Mouse (Mus musculus) lung, adult 2 months (tissue): ENCODE results near the gene Trim26.

Source experiments
- CTCF ChIP-seq: fragments of 200-500 bp; IDR thresholded peaks from 2 replicates; pipeline ENCODE4 v1.5.1; 2011; ENCODE audit warnings: mild to moderate bottlenecking, low read length, control low read depth; ENCODE audit not compliant: insufficient read depth
- POLR2A ChIP-seq: fragments of 200-500 bp; IDR thresholded peaks from 2 replicates; pipeline ENCODE4 v1.6.1; 2011; ENCODE audit warnings: low read depth, mild to moderate bottlenecking, control low read depth, low read length, borderline replicate concordance; ENCODE audit errors: extremely low read depth

GRCm38 (mm10) chr17:36828488-36828887, 8.4 kb upstream of the Trim26 start:
- TF ChIP-seq CTCF, result no peak
- no peak for TF ChIP-seq POLR2A
